Mouse (Mus musculus) cerebellum, adult (tissue): ENCODE results near the gene Nkain1.

ENCODE experiments used
- ATAC-seq: cut with Nextera tagmentation; 2 replicates; pipeline ENCODE4 v1.9.2; 2017; ENCODE audit warnings: mild to moderate bottlenecking, moderate library complexity, mixed read lengths; ENCODE audit not compliant: insufficient number of reproducible peaks, low FRiP score, low TSS enrichment

The Nkain1 gene

GRCm38 (mm10) chr4:130552312-130553120 lies 21.5 kb downstream of the Nkain1 start:
- no peak for ATAC-seq

GRCm38 (mm10) chr4:130550511-130550910 lies 23.5 kb downstream of the Nkain1 start:
- no peak for ATAC-seq

- ATAC-seq, result no peak
These were observed 24.8 kb downstream of the Nkain1 start for GRCm38 (mm10) chr4:130549189-130549588.

- peak; percentile 72 for ATAC-seq
These were observed 27.0 kb downstream of the Nkain1 start for GRCm38 (mm10) chr4:130546798-130547562.

GRCm38 (mm10) chr4:130544392-130544791 lies 29.6 kb downstream of the Nkain1 start:
- ATAC-seq, result no peak

DNA sequence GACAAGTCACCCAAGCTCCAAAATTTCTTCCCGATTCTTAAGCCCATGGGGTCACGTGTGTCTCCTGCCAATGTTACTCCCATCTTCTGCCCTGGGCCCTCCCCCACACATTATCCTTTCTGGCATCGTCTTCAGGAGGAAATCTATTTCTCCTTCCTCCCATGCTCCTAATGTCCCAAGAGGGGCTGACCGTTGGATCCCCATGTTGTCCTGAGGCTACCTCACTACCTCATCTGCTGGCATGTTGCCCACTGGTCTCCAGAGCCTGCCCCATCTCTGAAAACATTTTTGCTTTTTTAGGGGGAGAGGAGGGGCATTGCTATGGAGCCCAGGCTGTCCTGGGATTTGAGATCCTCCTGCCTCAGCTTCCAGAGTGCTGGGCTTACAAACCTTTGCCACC lies 30.9 kb downstream of the Nkain1 start:
- ATAC-seq, result no peak

DNA sequence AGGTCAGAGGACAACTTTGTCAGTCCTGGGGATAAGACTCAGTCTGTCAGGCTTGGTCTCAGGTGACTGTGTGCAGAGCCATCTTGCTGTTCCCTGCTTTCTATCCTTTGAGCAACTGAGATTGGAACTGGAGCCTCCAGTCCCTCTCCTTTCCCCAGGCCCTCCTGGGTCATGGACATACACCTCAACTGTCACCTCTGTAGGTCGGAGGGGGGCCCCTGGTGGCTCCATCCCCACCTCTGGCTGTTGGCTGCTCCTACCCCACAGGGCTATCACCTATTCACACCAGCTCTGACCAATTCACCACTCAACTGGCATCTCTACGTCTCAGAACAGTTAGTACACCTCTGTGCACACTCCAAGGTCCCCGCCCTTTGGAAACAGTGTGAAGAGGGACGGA lies 33.1 kb downstream of the Nkain1 start:
- no peak for ATAC-seq

DNA sequence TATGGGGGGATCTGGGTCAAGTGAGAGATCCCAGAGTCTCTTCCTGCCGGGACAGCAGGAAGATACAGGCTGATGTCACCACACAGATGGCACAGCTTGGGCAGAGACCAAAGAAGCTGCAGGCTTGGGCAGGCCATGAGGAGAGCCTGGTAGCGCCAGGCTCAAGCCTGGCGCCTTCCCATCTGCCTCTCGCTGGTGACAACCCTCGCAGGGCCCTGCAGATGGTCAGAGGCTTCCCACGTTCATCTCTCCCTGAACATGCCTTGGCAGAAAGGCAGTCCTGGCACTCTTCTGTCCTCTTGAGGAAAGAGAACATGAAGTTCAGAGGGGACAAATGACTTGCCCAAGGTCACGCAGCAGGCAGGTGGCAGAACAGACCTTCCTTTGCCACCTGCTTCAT lies 34.3 kb downstream of the Nkain1 start:
- ATAC-seq, result peak; percentile 80

- ATAC-seq, result no peak
These were observed 34.9 kb downstream of the Nkain1 start for GRCm38 (mm10) chr4:130539053-130539452.

DNA sequence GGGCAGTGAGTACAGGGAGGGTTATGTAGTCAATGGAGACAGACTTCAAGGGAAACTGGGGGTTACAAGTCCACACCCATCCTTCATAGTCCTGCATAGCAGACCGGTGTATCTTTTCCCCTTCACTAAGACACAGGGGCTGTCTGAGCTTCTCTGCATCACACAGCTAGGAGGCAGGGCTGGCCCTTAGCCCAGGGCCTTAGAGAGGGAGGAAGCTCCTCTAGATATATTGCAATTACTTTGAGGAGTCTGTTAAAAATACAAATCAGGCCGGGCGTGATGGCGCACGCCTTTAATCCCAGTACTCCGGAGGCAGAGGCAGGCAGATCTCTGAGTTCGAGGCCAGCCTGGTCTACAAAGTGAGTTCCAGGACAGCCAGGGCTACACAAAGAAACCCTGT lies 36.6 kb downstream of the Nkain1 start:
- ATAC-seq, result no peak

DNA sequence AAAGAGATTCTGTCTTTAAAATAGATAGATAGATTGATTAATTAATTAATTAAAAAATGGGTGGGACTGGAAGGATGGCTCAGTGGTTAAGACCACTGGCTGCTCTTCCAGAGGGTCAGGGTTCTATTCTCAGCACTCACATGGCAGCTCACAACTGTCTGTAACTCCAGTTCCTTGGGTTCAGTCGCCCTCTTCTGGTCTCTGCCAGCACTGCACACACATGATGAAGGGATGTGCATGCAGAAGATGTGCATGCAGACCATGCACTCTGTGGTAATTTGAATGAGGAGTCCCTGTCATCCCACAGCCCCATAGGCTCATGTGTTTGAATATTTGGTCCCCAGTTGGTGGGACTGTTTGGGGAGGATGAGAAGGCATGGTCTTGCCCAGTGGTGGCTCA lies 38.2 kb downstream of the Nkain1 start:
- no peak for ATAC-seq

DNA sequence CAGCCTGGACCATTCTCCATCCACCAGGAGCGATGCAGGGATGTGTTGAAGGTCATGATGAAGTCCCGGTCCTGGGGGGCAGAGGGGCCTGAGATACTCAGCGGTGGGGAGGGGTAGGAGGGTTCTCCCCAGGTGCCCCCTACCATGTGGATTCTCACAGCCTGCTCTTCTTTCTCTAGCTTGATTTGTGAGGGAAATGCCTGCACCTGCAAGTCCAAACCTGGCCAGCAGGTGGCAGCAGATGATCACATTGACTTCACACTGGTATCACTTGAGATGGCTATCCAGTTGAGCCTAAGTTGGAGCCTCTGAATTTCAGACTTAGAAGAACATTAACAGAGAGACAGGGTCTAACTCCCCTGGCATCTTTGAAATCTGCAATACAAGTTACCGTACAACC lies 40.0 kb downstream of the Nkain1 start:
- ATAC-seq, result peak; percentile 39; the same call in 1 of the 2 replicates

- ATAC-seq, result no peak
These were observed 41.6 kb downstream of the Nkain1 start for GRCm38 (mm10) chr4:130532347-130532746.

DNA sequence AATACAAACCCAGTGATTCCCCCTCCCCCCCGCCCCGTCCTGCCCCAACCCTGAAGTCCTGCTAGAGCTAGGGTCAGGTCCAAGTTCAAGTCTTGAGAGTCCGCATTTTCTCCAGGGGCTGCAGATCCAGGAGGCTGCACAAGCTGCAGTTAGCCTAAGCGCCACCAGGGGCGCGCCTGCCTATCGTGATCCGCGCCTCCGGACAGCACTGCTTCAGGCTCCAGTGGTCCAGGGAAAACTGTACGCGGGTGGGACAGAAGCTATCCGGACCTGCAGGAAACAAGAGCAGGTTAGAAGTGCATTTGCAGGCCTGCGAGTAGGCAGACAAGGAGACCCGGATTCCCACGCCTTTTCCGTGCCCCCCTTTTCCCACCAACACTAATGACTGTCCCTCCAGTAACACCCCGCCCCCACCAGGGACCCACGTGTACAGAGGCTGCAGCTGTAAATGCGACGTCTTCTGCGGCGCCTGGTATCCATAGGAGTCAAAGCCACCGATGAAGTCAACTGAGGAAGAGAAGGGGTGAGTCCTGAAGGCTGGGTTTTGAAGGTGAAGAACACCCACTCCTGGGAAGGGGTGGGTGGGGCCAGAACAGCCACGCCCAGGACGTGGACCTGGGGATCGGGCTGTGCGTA lies 42.2 kb downstream of the Nkain1 start:
- ATAC-seq, result 0 out of 2 replicates have a peak, but pooled peaks have one; percentile 42

GRCm38 (mm10) chr4:130527804-130528203 lies 46.2 kb downstream of the Nkain1 start:
- ATAC-seq, result no peak

DNA sequence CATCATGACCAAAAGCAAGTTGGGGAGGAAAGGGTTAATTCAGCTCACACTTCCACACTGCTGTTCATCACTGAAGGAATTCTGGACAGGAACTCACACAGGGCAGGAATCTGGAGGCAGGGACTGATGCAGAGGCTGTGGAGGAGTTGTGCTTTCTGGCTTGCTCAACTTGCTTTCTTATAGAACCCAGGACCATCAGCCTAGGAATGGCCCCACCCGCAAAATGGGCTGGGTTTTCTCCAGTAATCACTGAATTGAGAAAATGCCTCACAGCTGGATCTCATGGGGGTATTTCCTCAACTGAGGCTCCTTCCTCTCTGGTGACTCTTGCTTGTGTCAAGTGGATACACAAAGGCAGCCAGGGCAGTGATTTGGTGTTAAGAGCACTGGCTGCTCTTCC lies 48.9 kb downstream of the Nkain1 start:
- no peak for ATAC-seq

GRCm38 (mm10) chr4:130521466-130521865 lies 52.5 kb downstream of the Nkain1 start:
- no peak for ATAC-seq

- ATAC-seq, result no peak
These were observed 53.5 kb downstream of the Nkain1 start for GRCm38 (mm10) chr4:130520482-130520851.

DNA sequence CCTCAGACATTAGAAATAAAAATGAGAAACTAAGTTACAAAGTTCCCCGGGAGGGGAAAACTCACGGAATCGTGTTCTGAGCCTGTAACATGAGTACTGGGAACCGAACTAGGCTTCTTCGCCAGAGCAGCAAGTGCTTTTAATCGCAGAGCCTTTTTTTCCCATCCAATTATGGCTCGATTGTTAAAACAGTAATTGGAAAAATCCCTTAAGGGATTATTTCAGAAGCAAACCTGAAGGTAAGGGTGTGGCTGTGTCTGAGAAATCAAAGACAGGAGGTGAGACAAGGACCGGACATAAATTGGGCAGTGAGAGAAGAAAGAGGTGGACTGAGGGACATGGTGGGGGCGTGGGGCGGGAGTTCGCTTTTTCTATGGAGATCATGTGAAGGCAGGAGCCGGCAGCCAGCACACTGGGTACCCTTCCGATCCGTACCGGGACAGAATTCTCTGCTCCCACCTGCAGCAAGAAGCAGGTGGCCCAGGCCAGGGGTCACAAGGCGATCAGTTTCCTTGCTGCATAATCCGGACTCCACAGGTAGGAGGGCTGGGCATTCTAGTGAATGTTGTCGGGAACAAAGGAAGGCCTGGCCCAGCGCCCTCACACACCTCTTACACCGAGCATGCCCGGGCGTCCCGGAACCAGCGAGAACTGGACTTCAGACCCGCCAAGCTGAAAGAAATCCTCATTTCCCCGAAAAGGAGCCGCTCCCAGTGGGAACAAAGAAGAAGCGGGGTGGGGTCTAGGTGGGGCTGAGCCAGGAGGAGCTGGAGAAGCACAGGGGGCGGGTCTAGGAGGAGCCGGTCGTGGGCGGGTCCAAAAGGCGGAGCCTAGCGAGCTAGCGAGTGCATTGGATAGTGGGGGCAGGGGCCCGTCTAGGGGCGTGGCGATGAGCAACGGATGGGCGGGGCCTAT lies 54.1 kb downstream of the Nkain1 start:
- ATAC-seq, result peak; percentile 90; the same call in 1 of the 2 replicates

- ATAC-seq, result no peak
These were observed 57.5 kb downstream of the Nkain1 start for GRCm38 (mm10) chr4:130516490-130516889.
